Mouse (Mus musculus) kidney, adult 18-20 months (tissue): Measurements from ENCODE around the gene Tars2.

Experiments
- DNase-seq: peaks from one replicate; pipeline ENCODE4 v3.0.0; 2021

Gene Tars2

DNA sequence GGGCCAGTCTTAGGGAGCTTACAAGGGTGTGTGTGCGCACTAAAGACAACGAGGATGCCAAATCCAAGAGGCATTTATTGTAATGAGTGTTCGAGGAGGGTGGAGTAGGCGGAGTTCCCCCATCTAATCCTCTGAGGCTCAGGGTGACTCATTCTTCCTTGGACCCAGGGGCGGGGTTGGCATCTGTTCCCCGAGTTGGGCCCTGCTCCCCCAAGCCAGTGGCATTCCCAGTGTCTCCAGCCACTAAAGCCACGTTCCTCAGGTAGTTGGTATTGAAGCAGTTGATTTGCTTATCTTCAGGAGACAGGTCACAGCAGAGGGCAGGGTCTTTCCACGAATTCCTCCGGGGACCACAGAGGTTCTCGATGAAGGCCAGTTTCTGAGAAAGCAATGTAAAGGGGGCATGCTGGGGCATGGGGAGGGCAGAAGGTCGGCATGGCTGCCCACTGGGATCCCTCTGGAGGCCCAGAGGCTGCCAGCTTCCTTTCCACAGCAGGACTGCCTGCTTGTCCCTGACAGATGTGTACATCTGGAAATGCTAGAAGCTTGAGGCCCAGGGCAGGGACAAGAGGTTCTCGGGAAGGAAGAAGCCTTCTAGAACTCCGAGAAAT, 25.8 kb downstream of the Tars2 start:
- DNase-seq, result no peak

DNA sequence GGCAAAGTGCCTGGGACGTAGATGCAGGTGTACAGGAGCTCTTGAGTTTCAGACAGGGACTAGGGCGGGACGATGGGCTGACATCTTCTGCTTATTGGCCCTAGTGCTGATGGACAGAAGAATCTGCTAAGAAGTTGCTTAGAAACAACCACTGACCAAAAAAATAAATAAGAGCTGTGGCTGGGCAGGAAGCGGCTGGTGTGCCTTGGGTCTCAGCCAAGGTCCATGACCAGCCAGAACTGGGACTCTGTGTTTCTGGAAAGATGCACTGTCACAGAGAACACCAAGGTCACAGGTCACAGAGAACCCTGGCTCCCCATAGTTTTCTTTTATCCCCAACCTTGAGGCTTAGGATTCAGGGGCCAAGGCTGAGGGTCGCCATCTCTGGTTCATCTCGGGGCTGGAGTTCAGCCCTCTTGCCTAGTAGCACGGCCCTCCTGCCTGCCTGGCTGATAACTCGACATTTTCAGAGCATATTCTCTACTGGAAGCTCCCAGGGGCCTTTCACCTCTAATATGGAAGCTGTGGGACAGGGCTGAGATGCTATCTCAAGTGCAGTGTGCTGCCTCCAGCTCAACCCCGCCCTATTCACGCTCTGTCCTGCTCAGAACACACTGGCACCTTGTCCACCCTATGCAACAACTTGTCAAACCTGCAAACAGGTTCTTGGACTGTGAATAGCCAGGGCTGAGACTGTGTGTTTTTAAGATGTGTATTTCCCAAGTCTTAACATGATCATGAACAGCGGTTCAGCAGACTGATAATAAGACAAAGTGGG, 27.1 kb downstream of the Tars2 start:
- peak; percentile 42 for DNase-seq

DNA sequence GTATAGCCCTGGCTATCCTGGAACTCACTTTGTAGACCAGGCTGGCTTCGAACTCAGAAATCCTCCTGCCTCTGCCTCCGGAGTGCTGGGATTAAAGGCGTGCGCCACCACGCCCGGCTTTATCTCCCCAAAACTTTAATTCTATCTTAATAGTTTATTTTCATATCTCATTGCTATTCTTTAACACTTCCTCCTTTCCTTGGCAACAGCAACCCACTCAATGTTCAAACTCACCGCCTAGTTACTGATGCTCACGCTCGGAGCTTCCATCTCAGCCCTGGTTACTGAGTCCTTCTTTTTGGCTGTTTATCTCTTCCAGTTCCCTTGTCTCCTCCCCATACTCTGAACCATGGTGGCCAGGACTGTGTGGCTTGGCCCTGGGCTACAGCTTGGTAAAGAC, 27.7 kb downstream of the Tars2 start:
- DNase-seq, result no peak

DNA sequence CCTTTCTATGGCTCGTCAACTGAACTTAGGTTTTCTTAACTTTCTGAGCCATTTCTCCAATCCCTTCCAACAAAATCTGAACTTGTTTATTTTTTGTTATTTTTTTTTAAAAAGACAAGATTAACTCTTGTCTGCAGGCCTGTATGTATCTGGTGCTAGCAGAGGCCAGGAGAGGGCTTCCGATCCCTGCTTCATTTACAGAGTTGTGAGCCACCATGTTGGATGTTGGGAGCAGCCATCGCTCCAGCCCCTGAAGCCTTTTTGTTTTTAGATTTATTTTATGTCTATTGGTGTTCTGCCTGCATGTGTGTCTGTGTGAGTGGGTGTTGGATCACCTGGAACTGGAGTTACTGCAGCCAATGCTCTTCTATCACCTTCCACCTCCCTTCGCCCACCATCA, 28.2 kb downstream of the Tars2 start:
- no peak for DNase-seq

DNA sequence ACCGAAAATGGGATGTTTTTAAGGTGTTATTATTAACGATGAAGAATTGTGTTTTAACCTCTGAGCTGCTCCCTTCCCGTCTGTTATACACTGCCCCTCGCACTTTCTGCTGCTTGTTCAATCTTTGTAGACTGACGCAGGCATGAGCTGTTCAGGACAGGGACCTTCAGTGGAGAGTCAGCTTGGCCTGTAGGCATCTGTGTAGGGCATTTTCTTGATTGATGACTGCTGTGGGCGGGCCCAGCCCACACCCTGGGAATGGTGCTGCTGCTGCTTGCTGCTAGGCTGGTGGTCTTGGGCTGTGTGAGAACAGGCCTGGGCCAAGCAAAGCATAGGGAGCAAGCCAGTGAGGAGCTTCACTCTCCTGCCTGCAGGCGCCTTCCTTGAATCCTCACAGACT, 29.6 kb downstream of the Tars2 start:
- no peak for DNase-seq

DNA sequence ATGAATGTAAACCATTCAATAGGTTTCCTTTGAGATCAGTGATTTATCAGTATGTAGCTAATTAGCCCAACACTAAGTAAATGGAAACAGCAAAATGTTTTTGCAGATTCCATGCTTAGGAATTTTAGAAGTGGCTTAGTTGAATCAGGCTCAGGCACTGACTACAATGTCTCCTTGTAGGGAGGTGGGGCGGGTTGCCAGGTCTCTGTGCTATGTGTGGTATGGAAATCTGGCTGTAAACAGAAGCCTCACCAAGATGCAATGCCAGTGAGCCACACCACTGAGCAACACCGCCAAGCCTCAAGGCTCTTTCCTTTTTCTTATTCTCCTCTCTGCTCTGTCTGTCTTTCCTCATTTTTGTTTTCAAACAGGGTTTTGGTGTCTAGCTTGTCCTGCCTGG, 31.1 kb downstream of the Tars2 start:
- DNase-seq, result no peak

DNA sequence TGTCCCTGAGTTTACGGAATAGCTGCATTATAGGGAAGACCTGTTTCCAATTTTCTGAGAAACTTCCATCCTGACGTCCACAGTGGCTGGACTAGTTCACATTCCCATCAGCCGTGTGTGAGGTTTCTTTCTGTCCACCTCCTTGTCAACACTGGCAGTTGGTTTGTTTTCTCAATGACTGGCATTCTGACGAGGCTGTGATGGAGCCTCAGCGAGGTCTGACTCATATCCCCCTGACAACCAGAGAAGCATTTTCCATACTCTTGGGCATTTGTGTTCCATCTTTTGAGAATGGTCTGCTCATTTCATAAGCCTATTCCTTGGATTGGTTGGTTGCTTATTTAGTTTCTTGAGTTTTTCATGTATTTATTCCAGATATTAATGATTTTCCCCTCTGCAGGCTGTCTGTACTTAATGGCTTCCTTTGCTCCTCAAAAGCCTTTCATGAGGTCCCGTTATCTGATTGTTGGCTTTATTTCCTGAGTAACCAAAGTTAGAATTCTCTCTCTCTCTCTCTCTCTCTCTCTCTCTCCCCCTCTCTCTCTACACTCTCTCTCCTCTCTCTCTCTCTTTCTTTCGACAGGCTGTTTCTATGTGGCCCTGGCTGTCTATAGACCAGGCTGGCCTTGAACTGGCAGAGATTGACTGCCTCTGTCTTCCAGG, 33.2 kb downstream of the Tars2 start:
- DNase-seq, result no peak

DNA sequence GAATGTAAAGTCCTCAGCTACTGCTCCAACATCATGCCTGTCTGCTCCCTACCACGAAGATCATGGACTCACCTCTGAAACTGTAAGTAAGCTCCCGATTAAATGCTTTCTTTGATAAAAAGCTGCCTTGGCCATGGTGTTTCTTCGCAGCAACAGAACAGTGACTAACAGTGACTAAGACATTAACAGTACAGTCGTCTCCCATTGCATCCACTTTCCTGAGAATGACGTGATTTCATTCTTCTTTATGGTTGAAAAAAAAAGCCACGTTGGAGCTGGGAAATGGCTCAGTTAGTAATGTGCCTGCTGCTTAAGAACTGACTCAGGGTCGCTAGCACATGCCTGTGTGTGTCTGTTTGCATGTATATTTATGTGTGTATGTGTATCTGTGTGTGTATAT, 34.1 kb downstream of the Tars2 start:
- no peak for DNase-seq

DNA sequence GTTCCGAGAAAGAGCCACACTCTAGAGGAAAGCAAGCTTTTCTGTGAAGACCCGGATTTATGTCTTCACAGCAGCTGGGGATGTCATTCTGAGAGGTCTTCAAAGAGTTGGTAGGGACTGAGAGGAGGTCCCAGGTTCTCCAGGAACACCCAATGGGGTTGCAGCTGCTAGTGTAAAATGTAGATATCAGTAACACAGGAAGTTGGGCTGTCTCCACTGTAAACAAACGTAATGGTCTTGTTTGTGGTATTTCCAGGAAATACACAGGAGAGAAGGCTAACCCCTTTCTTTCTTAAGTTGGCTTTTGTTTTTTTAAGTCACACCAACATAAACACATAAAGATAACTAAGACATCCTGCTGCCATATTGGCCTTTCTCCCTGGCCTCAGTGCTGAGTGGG, 37.6 kb downstream of the Tars2 start:
- DNase-seq, result no peak

DNA sequence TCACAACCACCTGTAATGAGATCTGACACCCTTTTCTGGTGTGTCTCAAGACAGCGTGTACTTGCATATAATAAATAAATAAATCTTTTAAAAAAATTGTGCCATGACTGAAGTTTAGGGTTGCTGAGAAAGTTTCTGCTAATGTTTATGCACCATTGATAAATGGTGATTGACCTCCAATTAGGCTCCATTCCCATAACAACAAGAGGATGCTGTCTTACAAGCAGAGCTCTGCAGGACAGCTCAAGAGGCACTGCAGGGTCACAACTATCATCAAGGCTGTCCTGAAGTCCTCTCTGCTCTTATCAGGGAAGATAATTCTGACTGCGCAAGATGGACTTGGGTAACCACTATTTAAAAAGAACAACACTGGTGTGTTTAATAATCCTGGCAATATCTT, 41.9 kb downstream of the Tars2 start:
- DNase-seq, result no peak

DNA sequence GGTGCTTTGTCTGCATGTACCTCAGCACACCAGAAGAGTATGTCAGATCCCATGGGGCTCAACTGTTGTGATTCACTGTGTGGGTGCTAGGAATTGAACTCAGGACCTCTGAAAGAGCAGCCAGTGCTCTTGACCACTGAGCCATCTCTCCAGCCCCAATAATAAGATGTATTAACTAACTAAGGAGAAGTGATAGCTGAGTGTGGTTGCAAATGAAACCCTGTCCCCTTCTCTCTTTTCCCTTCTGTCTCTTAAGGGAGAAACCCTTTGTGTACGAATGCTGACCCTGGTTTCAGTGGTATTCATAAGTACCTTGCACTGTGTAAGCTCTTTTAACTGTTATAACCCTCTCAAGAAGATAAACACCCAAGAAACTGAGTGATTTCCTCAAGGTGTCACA, 43.9 kb downstream of the Tars2 start:
- DNase-seq, result no peak

DNA sequence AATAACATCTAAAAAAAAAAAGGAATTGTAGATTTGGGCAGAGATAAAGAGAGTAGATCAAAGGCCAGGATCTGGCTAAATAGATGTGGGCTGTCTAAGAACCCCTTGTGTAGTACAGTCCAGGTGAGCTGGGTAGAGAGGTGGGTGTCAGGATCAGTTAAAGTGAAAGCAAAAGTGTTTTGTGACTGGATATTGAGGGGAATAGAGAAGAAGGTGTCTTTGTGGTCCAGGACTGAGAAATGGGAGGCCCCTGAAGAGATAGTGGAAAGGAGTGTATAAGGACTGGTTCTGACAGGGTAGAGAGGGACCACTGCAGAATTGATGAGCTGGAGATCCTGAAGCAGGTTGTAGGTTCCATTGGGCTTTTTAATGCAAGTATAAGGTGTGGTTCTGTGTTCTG, 50.0 kb downstream of the Tars2 start:
- no peak for DNase-seq

DNA sequence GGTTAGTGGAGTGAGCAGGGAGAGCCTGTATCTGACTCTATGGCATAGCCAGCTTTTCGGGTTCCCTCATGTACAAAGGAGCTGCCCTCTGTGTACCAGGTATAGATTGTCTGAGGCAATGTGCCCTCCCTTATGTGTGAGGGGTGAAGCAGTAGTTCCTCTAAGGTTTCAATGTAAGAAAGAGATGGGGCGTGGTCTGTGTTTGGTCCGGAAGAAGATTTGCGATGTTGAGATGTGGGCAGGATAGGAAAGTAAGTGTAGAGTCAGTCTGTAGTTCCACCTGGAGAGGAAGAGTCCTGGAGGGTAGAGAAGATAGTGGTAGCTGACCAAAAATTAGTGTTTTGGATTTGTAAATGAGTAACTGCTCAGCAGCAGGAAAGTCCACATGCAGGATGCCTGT, 51.0 kb downstream of the Tars2 start:
- DNase-seq, result no peak

DNA sequence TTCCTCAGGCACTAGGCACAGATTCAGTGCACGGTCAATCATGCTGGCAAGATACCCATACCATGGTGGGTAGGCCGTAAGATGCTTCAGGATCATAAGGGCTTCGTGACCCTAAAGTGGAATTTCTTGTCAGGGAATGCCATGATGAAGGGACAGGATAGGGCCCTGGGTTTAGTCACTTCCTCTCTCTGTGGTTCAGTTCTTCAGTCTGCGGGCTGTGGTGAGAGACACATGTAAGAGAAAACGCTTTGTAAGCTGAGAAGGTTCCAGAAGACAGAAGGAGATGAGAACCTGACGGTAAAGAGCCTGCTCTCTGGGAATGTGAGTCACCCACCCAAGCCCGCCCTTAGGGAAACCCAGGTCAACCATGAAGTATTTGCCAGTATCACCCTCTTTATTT, 52.5 kb downstream of the Tars2 start:
- no peak for DNase-seq

DNA sequence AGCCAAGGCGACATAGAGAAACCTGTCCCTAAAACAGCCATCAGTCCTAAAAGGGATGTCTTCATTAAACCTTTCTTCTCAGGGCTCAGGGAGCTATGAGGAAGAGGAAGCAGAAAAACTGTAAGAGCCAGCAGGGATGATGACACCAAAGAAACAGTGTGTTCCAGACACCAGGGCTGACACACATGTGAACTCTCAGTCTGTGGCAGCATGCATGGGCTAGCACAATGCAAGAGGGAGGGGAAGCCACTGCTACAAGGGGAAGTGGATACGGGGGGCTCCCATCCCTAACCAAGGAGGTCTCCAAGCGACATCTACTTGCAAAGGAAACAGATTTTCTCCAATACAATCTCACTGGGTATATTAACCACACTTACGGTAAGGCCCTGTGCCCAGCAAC, 53.7 kb downstream of the Tars2 start:
- no peak for DNase-seq

DNA sequence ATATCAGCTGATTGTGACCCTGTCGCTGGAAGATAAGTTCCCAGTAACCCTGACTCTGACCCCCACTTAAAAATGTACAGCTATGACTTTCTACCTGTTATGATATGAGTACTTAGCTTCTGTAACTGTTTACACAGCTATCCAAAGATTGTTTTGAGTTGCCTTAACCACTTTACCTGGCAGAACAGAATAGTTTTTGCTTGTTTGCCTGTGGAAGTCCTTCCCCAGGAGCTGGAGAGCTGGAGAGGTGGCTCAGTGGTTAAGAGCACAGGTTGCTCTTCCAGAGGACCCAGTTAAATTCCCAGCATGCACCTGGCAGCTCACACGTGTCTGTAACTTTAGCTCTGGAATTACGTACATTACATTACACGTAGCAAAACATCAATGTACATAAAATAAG, 55.4 kb downstream of the Tars2 start:
- no peak for DNase-seq

DNA sequence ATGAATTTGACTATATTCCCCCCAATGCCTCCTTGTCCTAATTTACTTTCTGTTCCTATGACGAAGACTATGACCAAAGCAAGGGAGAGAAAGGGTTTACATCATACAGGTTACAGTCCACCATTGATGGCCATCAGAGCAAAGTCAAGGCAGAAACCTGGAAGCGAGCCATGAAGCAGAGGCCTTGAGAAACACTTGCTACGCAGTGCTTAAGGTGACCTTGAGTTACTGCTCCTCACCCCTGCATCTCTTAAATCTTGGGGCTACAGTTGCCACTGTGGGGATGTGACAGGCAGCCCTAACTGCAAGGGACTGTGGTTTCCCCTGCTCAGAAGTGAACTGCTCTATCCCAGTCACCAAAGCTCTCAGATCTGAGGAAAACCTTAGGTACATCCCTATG, 56.7 kb downstream of the Tars2 start:
- DNase-seq, result no peak

DNA sequence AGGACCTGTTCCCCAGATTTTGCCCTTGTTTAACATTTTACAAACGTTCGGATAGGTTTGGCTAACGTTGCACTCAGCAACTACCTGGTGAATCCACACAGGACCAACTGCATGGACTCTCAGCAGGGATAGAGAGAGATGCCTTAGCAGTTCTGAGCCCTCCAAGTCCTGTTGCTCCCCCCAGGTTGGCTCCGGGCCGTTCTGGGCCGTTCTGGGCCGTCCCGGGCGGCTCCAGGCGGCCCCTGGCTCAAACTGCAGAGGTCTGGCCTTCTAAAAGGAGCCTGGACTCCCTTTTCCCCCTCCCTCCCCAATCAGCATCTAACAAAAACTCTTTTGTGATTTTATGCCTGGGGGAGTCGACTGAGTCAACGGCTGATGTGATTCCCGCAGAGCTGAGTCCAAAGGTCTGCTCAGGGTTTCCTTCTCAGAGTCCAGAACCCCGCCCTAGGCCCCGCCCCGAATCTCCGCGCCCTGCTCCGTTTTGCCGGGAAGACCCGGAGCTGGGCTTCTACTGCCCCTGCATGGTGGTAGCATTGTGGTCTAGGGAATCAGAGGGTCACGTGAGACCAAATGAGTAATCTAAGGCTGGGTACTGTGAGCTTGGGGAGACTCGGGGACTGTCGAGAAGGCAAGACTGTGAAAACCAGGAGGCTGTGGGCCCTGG, 58.0 kb downstream of the Tars2 start:
- DNase-seq, result peak; percentile 77

DNA sequence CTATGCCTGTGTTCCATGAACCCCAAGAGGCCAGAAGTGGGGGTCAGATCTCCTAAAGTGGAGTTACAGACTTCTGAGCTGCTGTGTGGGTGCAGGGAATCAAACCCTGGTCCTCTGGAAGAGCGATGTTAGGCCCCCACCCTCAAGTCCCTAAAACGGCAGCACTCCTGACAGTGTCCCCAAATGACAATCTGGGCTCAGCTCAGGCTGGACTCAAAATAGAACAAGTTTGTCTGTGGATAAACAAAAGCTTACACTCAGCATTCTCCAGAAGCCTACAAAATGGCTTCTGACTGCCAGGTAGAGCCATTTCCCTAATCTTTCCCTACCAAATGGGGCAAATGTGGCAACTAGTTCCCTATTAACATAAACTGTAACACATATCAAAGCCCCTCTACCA, 58.9 kb downstream of the Tars2 start:
- DNase-seq, result no peak

DNA sequence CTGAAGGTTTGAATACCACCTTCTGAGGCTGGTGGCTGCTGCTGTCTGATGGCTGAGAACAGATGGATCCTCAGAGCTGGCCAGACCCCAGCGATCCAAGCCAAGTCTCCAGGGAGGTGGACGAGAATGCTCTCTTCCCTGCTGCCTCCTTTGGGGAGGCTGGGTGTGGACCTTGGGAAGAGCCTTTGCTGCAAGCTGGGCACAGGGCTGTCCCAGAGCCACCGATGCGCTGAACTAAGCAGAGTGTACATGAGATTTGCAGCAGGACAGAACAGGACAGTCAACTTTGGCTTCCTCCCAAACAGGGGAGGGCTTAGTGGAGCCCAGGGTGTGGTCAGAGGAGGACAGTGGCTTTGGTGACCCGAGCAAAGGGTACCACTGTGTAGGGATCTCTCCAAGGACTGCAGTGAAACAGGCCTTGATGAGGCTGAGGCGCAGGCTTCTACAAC, 59.7 kb downstream of the Tars2 start:
- DNase-seq, result no peak

DNA sequence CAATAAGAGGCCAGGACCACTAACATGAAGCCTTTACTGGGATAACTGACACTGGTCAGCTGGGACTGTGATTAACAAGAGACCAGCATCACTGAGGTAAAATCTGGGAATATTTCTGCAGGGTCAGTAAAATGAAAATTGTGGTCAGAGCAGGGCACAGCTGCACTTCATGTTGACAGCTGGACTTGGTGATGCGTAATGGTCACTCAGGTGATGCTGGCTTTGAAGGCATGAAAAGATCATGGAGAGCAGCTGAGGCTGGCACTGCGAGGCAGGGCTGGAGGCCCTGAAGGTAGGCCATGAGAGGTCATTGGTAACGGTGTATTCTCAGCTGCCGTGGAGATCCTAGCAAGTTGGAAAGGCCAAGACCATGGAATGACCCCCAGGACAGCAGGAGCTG, 61.7 kb downstream of the Tars2 start:
- no peak for DNase-seq

DNA sequence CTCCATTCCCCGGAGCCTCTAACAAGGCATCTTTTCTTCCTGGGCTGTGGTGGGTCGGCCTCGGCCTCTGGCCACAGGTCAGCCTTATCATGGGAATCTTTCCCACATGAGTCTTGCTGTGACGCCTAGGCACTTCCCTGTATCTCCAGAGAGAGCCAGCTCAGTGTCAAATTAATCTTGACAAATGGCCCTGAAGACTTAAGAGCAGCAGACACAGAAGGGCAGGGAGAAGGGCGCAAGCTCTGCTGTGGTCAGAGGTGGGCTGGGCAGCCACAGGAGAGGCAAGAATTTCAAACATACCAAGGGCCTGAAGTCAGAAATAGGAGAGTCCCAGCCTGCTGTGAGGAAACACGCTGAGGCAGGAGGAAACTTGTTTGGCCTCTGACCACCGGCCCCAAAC, 63.6 kb downstream of the Tars2 start:
- no peak for DNase-seq

DNA sequence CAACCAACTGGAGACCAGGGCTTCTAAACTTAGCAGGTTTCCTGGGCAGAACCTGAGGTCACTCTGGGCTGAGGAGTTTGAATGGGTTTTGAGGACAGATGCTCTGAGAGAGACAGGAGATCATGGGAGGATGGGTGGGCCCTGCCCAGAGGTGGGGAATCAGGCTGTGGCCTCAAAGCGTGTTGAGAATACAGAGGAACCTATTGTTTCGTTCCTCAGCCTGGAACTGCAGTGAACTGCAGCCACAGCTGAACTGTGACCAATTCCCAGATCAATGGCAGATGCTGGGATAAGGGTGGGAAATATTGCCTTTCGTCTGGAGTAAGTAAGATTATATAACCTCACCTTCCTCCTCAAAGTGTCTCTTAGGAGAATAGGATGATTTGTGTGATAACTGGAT, 64.2 kb downstream of the Tars2 start:
- no peak for DNase-seq
